Mouse (Mus musculus) cerebellum, adult 11-12 months (tissue): ENCODE measurements around the gene Tex29.
A peak's percentile ranks its signal among the peaks of the same experiment; 100 is the strongest.

Source experiments
- DNase-seq: peaks from one replicate; pipeline ENCODE4 v3.0.0; 2022

Gene Tex29

GRCm38 (mm10) chr8:11840174-11840573, at the start of gene Tex29:
Gene Tex29, plus strand, starts transcription at chr8:11840474.
- DNase-seq, result no peak

DNA sequence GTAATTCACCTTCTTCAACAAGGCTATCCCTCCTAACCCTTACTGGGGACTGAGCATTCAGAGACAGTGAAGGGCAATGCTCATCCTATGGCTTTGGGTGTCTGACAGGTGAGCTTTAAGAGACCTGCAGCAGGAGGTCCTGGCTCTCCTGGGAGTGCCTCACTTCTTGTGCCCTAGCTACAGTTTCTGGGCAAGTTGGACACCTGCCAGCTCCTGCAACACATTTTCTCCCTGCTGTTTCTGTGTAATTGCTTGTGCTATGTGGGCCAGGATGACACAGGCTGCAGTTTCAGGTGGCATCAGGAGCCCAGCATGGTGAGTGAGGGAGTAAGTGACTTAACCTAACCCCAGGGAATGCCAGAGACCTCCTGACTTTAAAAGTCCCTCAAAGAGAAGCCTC, 45.3 kb upstream of the Tex29 start:
- peak; percentile 87 for DNase-seq

DNA sequence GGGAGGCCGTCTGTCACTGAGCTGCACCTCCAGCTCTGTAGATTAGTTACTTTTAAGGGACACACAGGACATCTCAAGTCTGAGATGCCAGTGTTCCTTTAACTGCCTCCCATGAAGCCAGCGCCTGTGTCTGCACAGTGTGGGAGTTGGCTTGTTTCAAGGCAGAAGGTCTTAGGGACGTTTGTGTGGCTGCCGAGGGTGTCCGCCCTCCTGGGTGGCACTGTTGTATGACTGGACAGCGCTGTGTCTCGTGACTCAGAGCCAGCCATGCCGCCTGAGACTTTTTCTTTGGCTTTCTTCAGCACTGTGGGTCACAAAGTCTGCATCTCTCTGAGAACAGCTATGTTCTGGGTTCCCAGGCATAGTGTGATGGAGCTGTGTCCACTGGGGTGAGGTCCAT, 43.1 kb upstream of the Tex29 start:
- DNase-seq, result no peak

GRCm38 (mm10) chr8:11797729-11798479, 42.4 kb upstream of the Tex29 start:
- peak; percentile 69 for DNase-seq

- no peak for DNase-seq
Observed at GRCm38 (mm10) chr8:11798480-11798867, 41.8 kb upstream of the Tex29 start.

DNA sequence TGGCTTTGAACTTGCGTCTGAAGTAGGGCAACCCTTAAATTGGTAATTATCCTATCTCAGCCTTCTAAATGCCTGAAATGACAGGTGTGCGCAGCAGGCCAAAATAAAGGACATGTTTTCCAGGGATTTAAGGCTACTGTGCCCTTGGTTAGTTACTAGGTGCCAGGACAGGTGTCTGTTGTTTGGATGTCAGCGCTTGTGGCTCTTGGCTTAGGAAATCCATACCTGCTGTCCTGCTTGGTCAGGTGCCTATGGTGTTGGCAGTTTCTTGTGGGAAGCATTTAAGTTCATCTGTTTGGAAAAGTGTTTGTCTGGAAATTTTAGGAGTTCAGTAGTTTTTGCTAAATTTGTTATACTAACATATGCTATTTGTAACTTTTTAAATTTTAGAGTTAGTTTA, 41.2 kb upstream of the Tex29 start:
- no peak for DNase-seq

DNA sequence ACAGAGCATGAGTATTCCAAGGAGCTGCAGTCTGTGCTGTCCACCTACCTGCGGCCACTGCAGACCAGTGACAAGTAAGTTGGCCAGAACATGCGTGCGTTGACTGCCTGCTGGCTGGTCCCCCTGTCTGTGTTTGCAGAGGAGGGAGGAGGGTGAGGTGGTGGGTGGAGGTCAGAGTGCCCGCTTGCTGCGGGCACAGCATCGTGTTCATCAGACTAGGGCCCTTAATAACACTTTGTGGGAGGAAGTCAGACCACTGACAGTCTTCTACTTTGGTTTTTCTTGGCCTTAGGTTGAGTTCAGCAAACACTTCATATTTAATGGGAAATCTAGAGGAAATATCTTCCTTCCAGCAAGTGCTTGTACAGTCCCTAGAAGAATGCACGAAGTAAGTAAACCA, 39.8 kb upstream of the Tex29 start:
- no peak for DNase-seq

DNA sequence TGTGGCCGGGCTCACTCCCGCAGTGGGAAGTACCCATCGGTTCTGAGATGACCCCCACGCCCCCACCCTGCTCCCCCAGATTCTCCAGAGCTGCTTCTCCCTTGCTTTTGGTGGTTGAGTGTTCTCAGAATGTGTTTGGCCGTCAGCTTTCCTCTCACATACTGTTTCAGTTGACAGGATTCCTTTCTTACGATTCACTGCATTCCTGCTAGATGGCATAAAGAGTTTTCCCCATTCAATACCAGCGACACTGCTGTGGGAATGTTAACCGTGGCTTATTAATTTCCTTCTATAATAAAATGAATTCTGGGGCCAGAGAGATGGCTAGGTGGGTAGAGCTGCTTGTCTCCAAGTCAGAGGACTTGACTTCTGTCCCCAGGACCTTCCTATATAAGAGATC, 38.7 kb upstream of the Tex29 start:
- no peak for DNase-seq

DNA sequence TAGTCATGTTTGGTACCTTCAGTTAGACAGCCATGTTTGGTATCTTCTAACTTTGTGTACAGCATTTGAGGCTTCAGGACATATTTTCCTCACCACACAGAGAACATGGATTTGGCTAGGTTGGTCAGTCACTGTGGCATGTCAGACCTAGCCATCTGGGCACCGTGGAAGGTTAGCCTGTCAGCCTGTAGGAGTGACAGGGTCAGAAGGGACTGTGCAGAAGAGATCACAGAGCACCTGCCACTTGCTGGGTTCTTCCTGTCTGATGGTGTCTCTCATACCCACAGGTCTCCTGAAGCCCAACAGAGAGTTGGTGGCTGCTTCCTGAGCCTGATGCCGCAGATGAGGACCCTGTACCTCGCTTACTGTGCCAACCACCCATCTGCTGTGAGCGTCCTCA, 35.4 kb upstream of the Tex29 start:
- DNase-seq, result no peak

- no peak for DNase-seq
Observed at GRCm38 (mm10) chr8:11806252-11806651, 34.0 kb upstream of the Tex29 start.

DNA sequence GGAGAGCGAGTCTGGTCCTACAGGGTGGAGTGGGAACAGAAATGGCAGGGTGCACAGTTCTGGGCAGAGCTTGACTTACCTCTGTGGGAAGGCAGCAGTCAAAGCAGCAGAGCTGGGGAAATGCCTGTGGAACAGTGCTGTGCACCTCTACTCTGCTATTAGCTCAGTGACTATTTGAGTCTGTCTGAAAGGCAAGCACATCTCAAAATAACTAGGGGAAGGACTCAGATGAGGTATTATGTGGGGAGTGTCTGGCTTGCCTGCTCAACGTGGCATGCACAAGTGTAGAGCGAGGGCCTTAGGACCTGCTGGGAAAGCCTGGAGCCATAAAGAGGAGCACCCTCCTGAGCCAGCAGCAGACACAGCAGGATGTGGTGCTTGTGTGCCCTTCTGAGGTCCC, 32.9 kb upstream of the Tex29 start:
- no peak for DNase-seq

DNA sequence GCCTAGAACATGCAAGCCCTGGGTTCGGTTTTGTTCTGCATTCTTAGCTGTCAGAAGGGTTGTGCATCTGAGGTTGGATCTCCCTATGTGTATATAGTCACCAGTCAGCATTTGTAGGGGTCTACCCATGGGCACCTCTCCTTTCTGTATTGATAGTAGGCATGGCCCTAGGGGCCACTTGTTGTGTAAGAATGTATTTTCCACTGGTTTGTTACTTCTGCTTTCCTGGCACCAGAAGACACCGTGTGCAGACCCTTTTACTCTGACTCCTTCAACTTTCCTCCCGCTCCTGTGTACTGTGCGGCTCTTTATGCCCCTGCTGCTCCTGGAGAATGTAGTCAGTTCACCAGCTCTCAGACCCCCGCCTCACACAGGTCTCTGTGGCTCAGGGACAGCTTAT, 32.2 kb upstream of the Tex29 start:
- no peak for DNase-seq

GRCm38 (mm10) chr8:11810426-11810825, 29.8 kb upstream of the Tex29 start:
- DNase-seq, result peak; percentile 63

GRCm38 (mm10) chr8:11813801-11814200, 26.5 kb upstream of the Tex29 start:
- no peak for DNase-seq

- no peak for DNase-seq
Observed at GRCm38 (mm10) chr8:11815206-11815605, 25.1 kb upstream of the Tex29 start.

DNA sequence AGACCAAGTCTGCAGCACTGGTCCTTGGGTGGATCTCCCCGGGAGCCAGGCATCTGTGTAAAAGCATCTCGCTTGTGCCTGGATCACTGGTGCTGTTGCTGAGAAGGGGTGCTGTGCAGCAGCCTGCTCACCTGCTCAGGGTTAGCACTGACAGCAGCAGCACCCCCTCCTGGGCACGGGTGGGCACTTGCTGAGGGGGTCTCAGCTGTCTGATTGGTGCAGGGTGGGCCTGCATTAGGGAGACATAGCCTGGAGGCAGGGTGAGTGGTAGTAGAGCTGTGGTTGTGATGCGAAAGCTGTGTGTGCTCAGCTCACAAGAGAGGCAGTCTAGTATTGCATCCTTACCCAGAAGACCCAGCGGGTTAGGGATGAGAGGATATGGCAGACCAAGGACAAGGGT, 20.1 kb upstream of the Tex29 start:
- DNase-seq, result no peak

GRCm38 (mm10) chr8:11820568-11820967, 19.7 kb upstream of the Tex29 start:
- DNase-seq, result no peak

- no peak for DNase-seq
Observed at GRCm38 (mm10) chr8:11821451-11822206, 18.6 kb upstream of the Tex29 start.

DNA sequence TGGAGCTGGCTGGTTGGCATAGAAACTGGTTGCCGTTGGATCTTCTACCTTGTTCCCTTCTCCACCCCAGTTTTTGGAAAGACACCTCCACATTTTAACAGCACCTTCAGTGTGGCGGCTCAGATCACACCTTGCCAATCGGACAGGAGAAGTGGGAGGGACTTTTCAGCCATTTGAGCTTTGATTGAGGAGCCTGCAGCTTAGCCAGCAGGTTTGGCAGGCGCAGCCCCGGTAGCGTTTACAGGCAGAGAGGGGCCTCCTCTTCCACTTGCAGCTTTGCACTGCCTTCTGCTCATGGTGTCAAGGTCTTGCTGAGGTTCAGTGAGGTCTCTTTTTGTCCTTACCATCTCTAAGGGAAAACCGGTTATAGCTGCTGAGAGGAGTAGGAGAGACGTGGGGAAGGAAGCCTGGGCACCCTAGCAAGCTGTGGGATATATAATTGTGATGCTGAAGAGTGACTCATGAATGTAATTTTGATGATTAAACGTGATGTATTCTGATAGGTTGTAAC, 17.7 kb upstream of the Tex29 start:
- DNase-seq, result no peak

DNA sequence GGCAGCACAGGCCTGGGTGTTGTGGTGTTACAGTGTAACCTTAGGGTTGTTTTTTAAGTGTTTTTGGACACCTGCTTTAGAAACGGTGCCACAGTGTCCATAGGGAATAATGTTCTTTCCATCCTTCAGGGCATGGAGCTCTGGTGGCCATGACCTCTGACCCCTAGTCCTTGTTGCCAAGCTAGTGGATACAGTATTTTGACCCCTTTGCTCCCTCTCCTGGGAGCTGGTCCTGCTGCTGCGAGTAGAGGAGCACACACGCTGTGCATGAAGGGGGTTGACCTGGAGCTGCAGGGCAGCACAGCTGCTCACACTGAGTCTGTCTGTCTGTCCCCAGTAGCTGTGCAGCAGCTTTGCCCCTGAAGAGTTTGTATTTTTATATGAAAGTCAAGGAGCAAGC, 14.5 kb upstream of the Tex29 start:
- DNase-seq, result no peak

- peak; percentile 4 for DNase-seq
Observed at GRCm38 (mm10) chr8:11827312-11827711, 13.0 kb upstream of the Tex29 start.

- no peak for DNase-seq
Observed at GRCm38 (mm10) chr8:11830214-11831046, 9.8 kb upstream of the Tex29 start.

- DNase-seq, result no peak
Observed at GRCm38 (mm10) chr8:11831174-11831573, 9.1 kb upstream of the Tex29 start.
